Mouse (Mus musculus): ENCODE data around the gene Zpbp2. TPM values are rescaled to one million over a fixed set of nuclear protein-coding genes. Genes with fewer than 3 reads are reported as not detected.

The Zpbp2 gene
- polyA plus RNA-seq, 1 experiment from 2014 or later, result 0.37 TPM

DNA sequence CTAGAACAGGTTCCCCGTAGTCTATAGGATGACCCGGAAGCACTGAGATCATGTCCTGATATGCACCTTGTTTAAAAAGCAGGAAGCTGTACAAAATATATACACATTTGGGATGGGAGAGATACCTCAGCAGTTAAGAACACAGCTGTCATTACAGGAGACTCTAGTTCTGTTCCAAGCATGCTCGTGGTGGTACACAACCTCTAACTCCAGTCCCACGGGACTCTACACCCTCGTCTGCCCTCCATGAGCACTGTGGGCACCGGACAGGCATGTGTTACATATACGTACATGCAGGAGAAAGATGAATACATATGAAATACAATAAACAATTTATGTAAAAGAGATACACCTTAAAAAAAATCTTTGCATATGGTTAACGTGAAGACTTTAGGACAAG, 8.3 kb upstream of the Zpbp2 start:
- H3K36me3 ChIP-seq, result no peaks in the 10 kb centered on the region
- no peak for ATAC-seq (ENCODE audit: low FRiP score, low read depth)
- no peak overlapping the region for H3K4me2 ChIP-seq (replicated peaks)
- 76% methylated on average over 8 of the region's 8 CpGs for WGBS
- peaks cover 53% of the 10 kb centered on the region for H3K27me3 ChIP-seq
- H3K9me3 ChIP-seq, result peaks cover 7% of the 10 kb centered on the region; the same call in 1 of the 2 replicates
- no peak overlapping the region for H3K4me3 ChIP-seq
- no peak overlapping the region for H3K9ac ChIP-seq (replicated peaks)
- peaks cover 7% of the 10 kb centered on the region for H3K4me1 ChIP-seq
- no peak overlapping the region for H3K27ac ChIP-seq (replicated peaks)

DNA sequence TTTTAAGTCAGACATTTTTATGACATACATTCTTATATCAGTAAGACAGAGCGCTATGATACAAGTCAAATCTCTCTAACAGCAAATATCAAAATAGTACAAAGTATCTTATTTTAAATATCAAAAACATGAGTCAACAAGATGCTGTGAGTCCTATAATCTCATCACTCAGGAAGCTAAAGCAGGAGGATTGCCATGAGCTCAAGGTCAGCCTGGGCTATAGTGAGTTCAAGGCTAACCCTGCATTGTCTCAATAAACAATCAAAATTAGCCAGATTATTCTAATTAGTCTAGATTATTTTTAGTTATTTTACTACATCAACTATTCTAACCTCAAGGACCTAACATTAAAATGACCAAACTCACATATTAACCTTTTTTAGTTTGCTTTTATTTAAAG, 7.5 kb upstream of the Zpbp2 start:
- no peak overlapping the region for H3K9ac ChIP-seq (replicated peaks)
- no peak overlapping the region for H3K4me2 ChIP-seq (replicated peaks)
- 76% methylated on average over 1 of the region's 1 CpGs for WGBS
- H3K27ac ChIP-seq (replicated peaks), result no peak overlapping the region
- no peaks in the 10 kb centered on the region for H3K36me3 ChIP-seq
- peaks cover 7% of the 10 kb centered on the region for H3K4me1 ChIP-seq
- no peak overlapping the region for H3K4me3 ChIP-seq
- peaks cover 7% of the 10 kb centered on the region; the same call in 1 of the 2 replicates for H3K9me3 ChIP-seq
- ATAC-seq (ENCODE audit: low FRiP score, low read depth), result no peak
- peaks cover 62% of the 10 kb centered on the region for H3K27me3 ChIP-seq

DNA sequence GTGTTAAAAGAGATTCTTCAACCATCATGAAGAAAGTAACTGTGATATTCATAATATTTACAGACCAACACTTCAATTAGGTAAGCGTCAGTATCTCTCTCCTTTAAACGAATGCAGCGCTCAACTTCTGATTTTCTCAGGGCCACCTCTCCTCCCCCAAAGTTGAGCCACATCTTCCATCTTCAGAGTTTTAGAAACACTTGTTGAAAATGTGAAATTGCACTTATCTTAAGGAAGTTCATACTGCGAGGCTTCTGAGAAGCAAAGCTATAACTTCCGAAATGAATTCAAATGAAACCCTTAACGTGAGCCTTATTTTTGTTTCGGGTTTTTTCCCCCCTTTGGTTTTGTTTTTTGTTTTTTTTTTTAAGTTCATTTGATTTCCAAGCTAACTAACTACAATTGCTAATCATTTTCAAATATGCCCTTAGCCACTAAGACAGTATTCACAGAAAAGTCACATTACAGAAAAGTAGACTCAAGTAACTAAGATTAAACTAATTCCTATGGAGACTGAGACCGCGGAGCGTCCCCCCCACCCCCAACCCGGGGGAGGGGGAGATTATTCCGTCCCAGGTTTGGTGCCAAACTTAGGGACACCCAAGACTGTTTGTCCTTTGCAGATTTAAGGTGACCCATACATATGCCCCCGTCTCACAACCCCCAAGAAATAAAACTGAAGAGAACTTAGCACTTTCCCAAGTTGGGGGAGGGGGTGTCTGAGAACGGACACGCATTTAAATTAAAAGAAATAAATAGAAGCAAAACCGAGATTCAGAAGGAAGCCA, 5.8 kb upstream of the Zpbp2 start:
- peaks cover 79% of the 10 kb centered on the region for H3K27me3 ChIP-seq
- H3K9ac ChIP-seq (replicated peaks), result peak overlapping the region; percentile 55; the same call in 1 of the 2 replicates
- peaks cover 3% of the 10 kb centered on the region; the same call in 1 of the 2 replicates for H3K9me3 ChIP-seq
- no peaks in the 10 kb centered on the region for H3K36me3 ChIP-seq
- H3K4me1 ChIP-seq, result peaks cover 7% of the 10 kb centered on the region
- no peak overlapping the region for H3K27ac ChIP-seq (replicated peaks)
- H3K4me2 ChIP-seq (replicated peaks), result peak overlapping the region; percentile 77
- WGBS, result 4% methylated on average over 16 of the region's 16 CpGs
- H3K4me3 ChIP-seq, result peak overlapping the region; percentile 47
- ATAC-seq (ENCODE audit: low FRiP score, low read depth), result no peak

DNA sequence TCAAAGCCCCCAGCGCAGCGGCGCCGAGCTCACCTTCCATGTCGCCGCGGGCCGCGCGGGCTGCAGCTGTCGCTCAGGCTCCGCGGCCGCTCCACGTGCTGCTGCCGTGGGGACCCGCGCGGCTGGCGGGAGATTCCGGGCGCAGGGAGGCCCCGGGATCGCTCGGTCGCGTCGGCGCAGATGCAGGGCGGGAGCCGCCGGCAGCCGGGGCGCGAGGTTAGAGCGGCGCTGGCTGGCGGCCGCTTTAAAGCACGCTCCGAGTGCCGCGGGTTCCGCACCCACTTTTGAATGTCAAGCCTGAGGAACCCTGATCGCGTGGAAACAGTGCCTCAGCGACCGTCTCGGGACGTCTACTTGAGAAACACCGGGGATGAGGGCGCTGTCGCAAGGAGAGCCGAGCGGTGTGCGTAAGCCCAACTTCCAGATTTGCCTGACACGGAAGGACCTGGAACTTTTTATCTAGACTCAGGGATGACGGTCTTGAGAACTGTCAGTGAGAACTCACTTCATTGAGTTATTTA, 5.1 kb upstream of the Zpbp2 start, which contains the start of gene Ikzf3:
Gene Ikzf3, minus strand, starts transcription at position 321 of the 521 bp plus-strand sequence.
- under 1% methylated on average over 58 of the region's 58 CpGs for WGBS
- Histone ChIP-seq H3K4me2 (replicated peaks) (peak within 1 kb of the TSS; percentile 77), H3K36me3 (no peaks in the 10 kb centered on the region), H3K4me3 (peak within 1 kb of the TSS; percentile 47), H3K27me3 (peaks cover 83% of the 10 kb centered on the region), H3K27ac (replicated peaks) (no peak within 1 kb of the TSS), H3K9ac (replicated peaks) (peak within 1 kb of the TSS; percentile 55), H3K4me1 (peaks cover 7% of the 10 kb centered on the region), H3K9me3 (no peaks in the 10 kb centered on the region)
- no peak for ATAC-seq (ENCODE audit: low FRiP score, low read depth)

DNA sequence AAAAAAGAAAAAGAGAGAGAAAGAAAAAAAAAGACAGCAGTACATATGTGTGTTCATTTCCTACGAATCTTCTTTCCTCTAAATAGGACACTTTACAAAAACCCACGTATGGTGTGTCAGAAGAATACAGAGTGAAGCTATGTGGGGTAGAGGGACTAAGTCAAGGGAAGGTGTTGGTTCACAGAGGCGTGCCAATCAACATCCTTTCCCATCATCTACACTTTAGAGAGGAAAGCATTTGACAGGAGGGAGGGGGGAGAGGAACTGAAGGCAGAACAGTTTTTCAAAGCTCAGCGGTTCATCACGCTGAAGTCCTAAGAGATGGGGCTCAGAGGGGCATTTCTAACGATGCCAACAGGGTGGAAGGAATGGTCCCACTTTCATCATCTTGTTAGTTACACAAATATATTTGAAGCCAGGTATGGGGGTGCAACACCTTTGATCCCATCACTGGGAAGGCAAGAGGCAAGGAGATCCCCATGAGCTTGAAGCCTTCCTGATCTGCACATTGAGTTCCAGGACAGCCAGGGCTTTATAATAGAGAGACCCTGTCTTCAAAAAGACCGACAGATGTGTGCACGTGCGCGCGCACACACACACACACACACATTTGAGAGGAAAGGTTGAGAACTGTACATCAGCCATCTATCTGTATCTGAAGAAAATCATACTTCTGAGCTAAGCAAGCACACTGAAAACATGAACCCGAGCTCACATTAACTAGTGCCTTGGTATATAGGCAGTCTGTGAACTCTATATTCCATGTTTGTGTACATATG, 4.2 kb upstream of the Zpbp2 start:
- no peaks in the 10 kb centered on the region for H3K9me3 ChIP-seq
- H3K36me3 ChIP-seq, result no peaks in the 10 kb centered on the region
- peaks cover 75% of the 10 kb centered on the region for H3K27me3 ChIP-seq
- H3K4me3 ChIP-seq, result no peak overlapping the region
- H3K4me1 ChIP-seq, result peaks cover 11% of the 10 kb centered on the region
- no peak overlapping the region for H3K9ac ChIP-seq (replicated peaks)
- H3K27ac ChIP-seq (replicated peaks), result no peak overlapping the region
- 46% methylated on average over 12 of the region's 12 CpGs for WGBS
- no peak for ATAC-seq (ENCODE audit: low FRiP score, low read depth)
- H3K4me2 ChIP-seq (replicated peaks), result no peak overlapping the region

DNA sequence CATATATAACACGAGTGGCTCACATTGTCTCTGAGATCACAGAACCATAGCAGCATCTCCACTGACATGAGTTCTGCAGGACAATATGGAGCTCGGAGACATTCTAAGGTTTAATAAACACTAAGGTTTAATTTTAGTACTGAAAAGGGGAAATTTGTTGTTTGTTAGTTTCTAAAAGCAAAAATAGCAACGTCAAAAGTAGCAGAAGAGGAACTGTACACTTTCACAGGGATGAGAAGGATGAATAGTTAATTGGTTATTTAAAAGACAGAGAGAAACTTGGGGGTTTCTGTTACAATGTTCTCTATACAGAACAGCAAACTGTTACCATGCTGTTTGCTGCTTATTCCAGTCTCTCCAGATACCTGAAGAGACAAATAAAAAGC, 3.6 kb upstream of the Zpbp2 start:
- H3K4me1 ChIP-seq, result peaks cover 11% of the 10 kb centered on the region
- no peaks in the 10 kb centered on the region for H3K36me3 ChIP-seq
- no peak for ATAC-seq (ENCODE audit: low FRiP score, low read depth)
- peaks cover 72% of the 10 kb centered on the region for H3K27me3 ChIP-seq
- no peak overlapping the region for H3K9ac ChIP-seq (replicated peaks)
- no peaks in the 10 kb centered on the region for H3K9me3 ChIP-seq
- no peak overlapping the region for H3K27ac ChIP-seq (replicated peaks)
- WGBS, result 63% methylated on average over 3 of the region's 3 CpGs
- H3K4me2 ChIP-seq (replicated peaks), result no peak overlapping the region
- H3K4me3 ChIP-seq, result no peak overlapping the region

DNA sequence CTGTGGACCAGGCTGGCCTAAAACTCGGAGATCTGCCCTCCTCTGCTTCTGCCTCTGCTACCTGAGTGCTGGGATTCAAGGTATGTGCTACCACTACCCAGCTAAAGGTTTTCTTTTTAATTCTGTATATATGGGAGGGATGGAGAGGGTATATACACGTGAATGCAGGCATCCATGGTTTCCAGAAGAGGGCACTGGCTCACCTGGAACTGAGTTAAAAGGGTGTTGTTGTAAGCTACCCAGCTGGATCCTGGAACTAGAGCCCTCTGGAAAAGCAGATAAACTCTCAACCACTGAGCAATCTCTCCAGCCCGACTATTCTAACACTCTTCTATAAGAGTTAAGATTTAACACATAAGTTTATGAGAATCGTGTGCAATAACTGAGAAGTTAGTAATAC, 1.5 kb upstream of the Zpbp2 start:
- Histone ChIP-seq H3K27me3 (peaks cover 57% of the 10 kb centered on the region), H3K4me3 (no peak overlapping the region), H3K36me3 (no peaks in the 10 kb centered on the region), H3K4me2 (replicated peaks) (no peak overlapping the region), H3K9ac (replicated peaks) (no peak overlapping the region), H3K27ac (replicated peaks) (no peak overlapping the region), H3K9me3 (no peaks in the 10 kb centered on the region), H3K4me1 (peaks cover 11% of the 10 kb centered on the region)
- 70% methylated on average over 4 of the region's 4 CpGs for WGBS
- ATAC-seq (ENCODE audit: low FRiP score, low read depth), result no peak

DNA sequence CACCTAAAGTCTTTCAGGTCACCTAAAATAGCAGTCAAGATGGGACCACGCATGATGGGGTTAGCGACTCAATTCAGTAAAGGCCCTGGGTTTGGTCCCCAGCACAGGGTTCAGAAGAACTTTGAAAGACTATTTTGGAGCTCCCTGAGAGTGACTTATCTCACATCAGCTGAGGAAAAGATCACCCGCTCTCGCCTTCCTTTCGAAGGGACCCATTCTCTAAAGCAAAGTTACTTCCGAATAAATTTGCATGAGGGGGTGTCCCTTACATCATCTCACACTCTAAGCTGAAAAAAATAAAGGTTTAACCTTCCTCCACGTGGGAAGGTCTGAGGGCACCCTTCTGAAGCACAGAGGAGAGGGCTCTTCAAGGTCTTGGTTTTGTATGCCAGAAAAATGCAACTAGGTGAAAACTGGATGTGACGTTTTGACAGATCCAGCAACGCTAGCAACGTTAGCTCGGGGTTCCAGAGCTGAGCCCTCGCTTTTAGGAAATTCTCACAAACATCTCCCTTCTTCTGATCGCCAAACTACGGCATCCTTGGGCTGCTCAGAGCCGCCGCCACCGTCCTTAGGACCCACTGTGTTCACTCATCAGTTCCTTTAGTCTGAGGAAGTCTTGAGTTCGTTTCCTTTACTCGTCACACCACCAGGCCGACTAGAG, 454 bp upstream of the Zpbp2 start:
- 0 out of 2 replicates have a peak, but pooled peaks have one; percentile 3 for ATAC-seq (ENCODE audit: low FRiP score, low read depth)
- Histone ChIP-seq H3K4me1 (peaks cover 8% of the 10 kb centered on the region), H3K36me3 (no peaks in the 10 kb centered on the region), H3K27ac (replicated peaks) (no peak overlapping the region), H3K4me2 (replicated peaks) (peak overlapping the region; percentile 84), H3K27me3 (peaks cover 51% of the 10 kb centered on the region), H3K4me3 (peak overlapping the region; percentile 81), H3K9ac (replicated peaks) (peak overlapping the region; percentile 67; the same call in 1 of the 2 replicates), H3K9me3 (no peaks in the 10 kb centered on the region)
- 20% methylated on average over 20 of the region's 20 CpGs for WGBS

DNA sequence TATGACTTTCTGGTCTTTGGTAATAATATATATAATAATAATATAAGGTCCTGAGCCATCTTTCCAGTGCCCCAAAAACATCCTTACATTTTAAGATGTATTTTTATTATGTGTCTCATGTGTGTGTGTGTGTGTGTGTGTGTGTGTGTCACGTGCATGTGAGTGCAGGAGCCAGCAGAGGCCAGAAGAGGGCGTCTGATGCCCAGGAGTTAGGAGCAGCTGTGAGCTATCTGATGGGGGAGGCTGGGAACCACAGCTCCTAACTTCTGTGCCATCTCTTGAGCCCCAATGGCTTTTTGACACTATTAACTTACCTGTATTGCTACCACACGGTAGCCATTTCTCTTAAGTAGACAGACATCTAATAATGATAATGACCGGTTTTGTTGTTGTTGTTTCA, 3.1 kb downstream of the Zpbp2 start:
- Histone ChIP-seq H3K27me3 (peaks cover 16% of the 10 kb centered on the region), H3K36me3 (no peaks in the 10 kb centered on the region), H3K4me1 (0 out of 2 replicates have a peak, but pooled peaks cover 4% of the 10 kb centered on the region), H3K27ac (replicated peaks) (no peak overlapping the region), H3K4me3 (no peak overlapping the region), H3K9me3 (no peaks in the 10 kb centered on the region), H3K4me2 (replicated peaks) (no peak overlapping the region), H3K9ac (replicated peaks) (no peak overlapping the region)
- ATAC-seq (ENCODE audit: low FRiP score, low read depth), result no peak
- WGBS, result 88% methylated on average over 4 of the region's 4 CpGs

DNA sequence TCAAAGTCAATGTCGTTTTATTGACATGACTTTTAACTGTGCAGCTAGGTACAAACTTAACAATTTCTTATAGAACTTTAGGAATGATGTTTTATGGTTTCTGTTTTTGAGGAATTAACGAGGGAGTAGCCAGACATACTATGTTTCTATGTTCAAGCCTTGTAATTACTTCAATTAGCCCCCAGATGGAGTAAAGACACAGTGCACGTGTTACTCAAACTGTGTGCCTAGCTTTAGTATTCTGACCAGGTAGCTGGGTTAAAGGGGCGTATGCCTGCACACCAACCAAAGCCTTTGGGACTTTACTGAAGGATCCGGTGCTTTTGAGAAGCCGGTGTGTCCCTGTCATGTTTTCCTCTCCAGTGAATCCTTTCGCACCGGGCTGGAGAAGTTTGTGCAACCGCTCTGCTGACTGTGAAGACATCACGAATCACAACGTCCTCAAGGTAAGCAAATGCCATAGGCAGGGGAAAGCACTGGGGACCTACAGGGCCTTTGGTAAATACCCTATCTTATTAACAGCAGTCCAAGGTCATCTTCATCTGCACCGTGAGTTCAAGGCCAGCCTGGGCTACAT, 4.3 kb downstream of the Zpbp2 start:
- no peak overlapping the region for H3K27ac ChIP-seq (replicated peaks)
- H3K36me3 ChIP-seq, result no peaks in the 10 kb centered on the region
- WGBS, result 63% methylated on average over 12 of the region's 12 CpGs

DNA sequence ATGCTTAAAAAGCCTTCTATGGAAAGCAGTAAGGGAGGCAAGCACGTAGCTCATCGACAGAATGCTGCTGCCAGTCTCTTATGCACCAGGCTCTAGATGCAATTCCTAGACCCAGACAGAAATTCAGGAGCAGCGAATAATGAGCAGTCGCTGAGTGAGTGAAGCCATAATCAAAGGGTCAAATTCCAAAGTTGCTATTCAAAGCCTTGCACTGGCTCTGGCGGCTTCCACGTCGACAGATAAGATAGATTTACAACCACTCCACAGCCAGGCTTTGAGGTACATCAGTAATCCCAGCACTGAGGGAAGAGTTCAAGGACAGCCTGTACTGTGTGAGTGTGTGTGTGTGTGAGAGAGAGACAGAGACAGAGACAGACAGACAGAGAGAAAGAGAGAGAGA, 10.0 kb downstream of the Zpbp2 start:
- Histone ChIP-seq H3K9me3 (no peaks in the 10 kb centered on the region), H3K27ac (replicated peaks) (no peak overlapping the region), H3K4me1 (peaks cover 6% of the 10 kb centered on the region; the same call in 1 of the 2 replicates), H3K4me3 (no peak overlapping the region), H3K4me2 (replicated peaks) (no peak overlapping the region), H3K9ac (replicated peaks) (no peak overlapping the region), H3K27me3 (no peaks in the 10 kb centered on the region), H3K36me3 (no peaks in the 10 kb centered on the region)
- no peak for ATAC-seq (ENCODE audit: low FRiP score, low read depth)
- WGBS, result 41% methylated on average over 7 of the region's 7 CpGs

More for the DNA sequence above, 4.3 kb downstream of the Zpbp2 start:
- H3K9ac ChIP-seq (replicated peaks), result no peak overlapping the region
- H3K4me3 ChIP-seq, result no peak overlapping the region
- 0 out of 2 replicates have a peak, but pooled peaks cover 4% of the 10 kb centered on the region for H3K4me1 ChIP-seq
- no peak for ATAC-seq (ENCODE audit: low FRiP score, low read depth)
- no peaks in the 10 kb centered on the region for H3K9me3 ChIP-seq
- peaks cover 3% of the 10 kb centered on the region for H3K27me3 ChIP-seq
- no peak overlapping the region for H3K4me2 ChIP-seq (replicated peaks)
